Mouse (Mus musculus) E14TG2a.4 (cell line): ENCODE data around the gene Ywhaq.

Source experiments
- H3K27me3 ChIP-seq: 2 replicates; pipeline ENCODE4 v1.6.1; 2014; ENCODE audit warnings: low read length, control low read depth; ENCODE audit not compliant: insufficient read depth
- H3K36me3 ChIP-seq: 2 replicates; pipeline ENCODE4 v1.6.1; 2014; ENCODE audit warnings: low read length, control low read depth; ENCODE audit not compliant: insufficient read depth
- H3K4me1 ChIP-seq: replicated peaks from 2 replicates; pipeline ENCODE4 v1.6.1; 2014; ENCODE audit warnings: low read depth, low read length, control low read depth
- H3K4me3 ChIP-seq: replicated peaks from 2 replicates; pipeline ENCODE4 v1.5.1; 2014; ENCODE audit warnings: mild to moderate bottlenecking, low read length
- H3K9me3 ChIP-seq: 2 replicates; pipeline ENCODE4 v1.6.1; 2014; ENCODE audit warnings: low read length, control low read depth
- CTCF ChIP-seq: conservative IDR thresholded peaks from 2 replicates; pipeline ENCODE4 v1.5.1; 2014; ENCODE audit warnings: low read length
- NANOG ChIP-seq: IDR thresholded peaks from 2 replicates; pipeline ENCODE4 v1.6.1; 2014; ENCODE audit warnings: borderline replicate concordance, low read length, mixed read lengths
- POU5F1 ChIP-seq: IDR thresholded peaks from 2 replicates; pipeline ENCODE4 v1.6.1; 2014; ENCODE audit warnings: low read length, borderline replicate concordance

Gene Ywhaq

GRCm38 (mm10) chr12:21441870-21442269 is 24.4 kb upstream of the Ywhaq start:
- Histone ChIP-seq H3K36me3 (no peaks in the 10 kb centered on the region), H3K4me3 (no peak overlapping the region), H3K4me1 (peaks cover 61% of the 10 kb centered on the region), H3K27me3 (no peaks in the 10 kb centered on the region), H3K9me3 (no peaks in the 10 kb centered on the region)
- TF ChIP-seq NANOG: no peak
- peak; percentile 36 for TF ChIP-seq CTCF

GRCm38 (mm10) chr12:21439428-21439827 is 22.0 kb upstream of the Ywhaq start:
- H3K4me1 ChIP-seq: peaks cover 81% of the 10 kb centered on the region
- no peaks in the 10 kb centered on the region for H3K27me3 ChIP-seq
- TF ChIP-seq CTCF (no peak), NANOG (peak; percentile 47; the same call in 1 of the 2 replicates), POU5F1 (no peak)
- no peaks in the 10 kb centered on the region for H3K36me3 ChIP-seq
- no peak overlapping the region for H3K4me3 ChIP-seq
- H3K9me3 ChIP-seq: no peaks in the 10 kb centered on the region

- no peaks in the 10 kb centered on the region for H3K9me3 ChIP-seq
- no peaks in the 10 kb centered on the region for H3K27me3 ChIP-seq
- no peaks in the 10 kb centered on the region for H3K36me3 ChIP-seq
- peaks cover 86% of the 10 kb centered on the region for H3K4me1 ChIP-seq
- no peak for TF ChIP-seq CTCF
- H3K4me3 ChIP-seq: 0 out of 2 replicates have a peak overlapping the region, but pooled peaks have one; percentile 27
These were observed 21.4 kb upstream of the Ywhaq start for GRCm38 (mm10) chr12:21438750-21439394.

- Histone ChIP-seq H3K36me3 (no peaks in the 10 kb centered on the region), H3K4me1 (peaks cover 92% of the 10 kb centered on the region)
- TF ChIP-seq NANOG (no peak), POU5F1 (no peak), CTCF (no peak)
These were observed 20.9 kb upstream of the Ywhaq start for GRCm38 (mm10) chr12:21438294-21438693.

GRCm38 (mm10) chr12:21431950-21432349 is 14.5 kb upstream of the Ywhaq start:
- Histone ChIP-seq H3K9me3 (no peaks in the 10 kb centered on the region), H3K4me3 (peak overlapping the region; percentile 23; the same call in 1 of the 2 replicates), H3K36me3 (no peaks in the 10 kb centered on the region), H3K4me1 (peaks cover 90% of the 10 kb centered on the region), H3K27me3 (no peaks in the 10 kb centered on the region)
- no peak for TF ChIP-seq POU5F1
- no peak for TF ChIP-seq CTCF
- TF ChIP-seq NANOG: no peak

More at GRCm38 (mm10) chr12:21438294-21438693, 20.9 kb upstream of the Ywhaq start:
- no peaks in the 10 kb centered on the region for H3K9me3 ChIP-seq
- H3K27me3 ChIP-seq: no peaks in the 10 kb centered on the region
- H3K4me3 ChIP-seq: peak overlapping the region; percentile 41

- H3K4me1 ChIP-seq: peaks cover 90% of the 10 kb centered on the region
- H3K9me3 ChIP-seq: no peaks in the 10 kb centered on the region
- H3K36me3 ChIP-seq: no peaks in the 10 kb centered on the region
- TF ChIP-seq POU5F1 (no peak), NANOG (no peak), CTCF (no peak)
- H3K4me3 ChIP-seq: peak overlapping the region; percentile 11; the same call in 1 of the 2 replicates
- no peaks in the 10 kb centered on the region for H3K27me3 ChIP-seq
These were observed 13.6 kb upstream of the Ywhaq start for GRCm38 (mm10) chr12:21431039-21431438.

- Histone ChIP-seq H3K4me1 (peaks cover 90% of the 10 kb centered on the region), H3K9me3 (no peaks in the 10 kb centered on the region), H3K27me3 (no peaks in the 10 kb centered on the region), H3K36me3 (no peaks in the 10 kb centered on the region), H3K4me3 (no peak overlapping the region)
- TF ChIP-seq POU5F1: no peak
- TF ChIP-seq NANOG: no peak
- TF ChIP-seq CTCF: no peak
These were observed 12.7 kb upstream of the Ywhaq start for GRCm38 (mm10) chr12:21430140-21430539.

- TF ChIP-seq NANOG (no peak), CTCF (no peak), POU5F1 (no peak)
- peaks cover 90% of the 10 kb centered on the region for H3K4me1 ChIP-seq
These were observed 11.6 kb upstream of the Ywhaq start for GRCm38 (mm10) chr12:21429021-21429420.

More at GRCm38 (mm10) chr12:21429021-21429420, 11.6 kb upstream of the Ywhaq start:
- no peaks in the 10 kb centered on the region for H3K36me3 ChIP-seq
- no peaks in the 10 kb centered on the region for H3K9me3 ChIP-seq
- no peaks in the 10 kb centered on the region for H3K27me3 ChIP-seq
- no peak overlapping the region for H3K4me3 ChIP-seq
